Mouse (Mus musculus) liver, embryonic 14.5 days (tissue): ENCODE results near the gene Sec14l4. TPM values are rescaled to one million over a fixed set of nuclear protein-coding genes. Genes with fewer than 3 reads are reported as not detected.

Source experiments
- ATAC-seq: fragments of 200-750 bp; cut with Nextera tagmentation; 2 replicates; pipeline ENCODE4 v1.8.0; 2017; ENCODE audit warnings: moderate number of reproducible peaks, mild to moderate bottlenecking, moderate library complexity; ENCODE audit not compliant: insufficient read depth
- DNase-seq, 3 experiments: peaks; one replicate each; pipeline ENCODE4 v3.0.0-alpha.2; 2012 to 2013; ENCODE audit warnings: low read depth in 3 of 3, low spot score in 3 of 3
- H3K27ac ChIP-seq: fragments of 300-500 bp; sonication (generic); 2 replicates; pipeline ENCODE4 v1.5.1; 2014; ENCODE audit warnings: moderate library complexity, mild to moderate bottlenecking, control low read depth, inconsistent platforms
- H3K27me3 ChIP-seq: fragments of 300-500 bp; sonication (generic); 2 replicates; pipeline ENCODE4 v1.6.1; 2014; ENCODE audit warnings: mild to moderate bottlenecking, low read length, moderate library complexity; ENCODE audit not compliant: control insufficient read depth, insufficient read depth
- H3K36me3 ChIP-seq: fragments of 300-500 bp; sonication (generic); replicated peaks from 2 replicates; pipeline ENCODE4 v1.6.1; 2014; ENCODE audit warnings: low read depth; ENCODE audit not compliant: control insufficient read depth, insufficient read depth
- H3K4me1 ChIP-seq, 2 experiments: fragments of 200-500 bp in 1 of 2; fragments of 300-500 bp in 1 of 2; sonication (generic) in 1 of 2; replicated peaks; 2 replicates each; pipeline ENCODE4 v1.6.1; 2012 to 2014; ENCODE audit warnings: antibody characterized with exemption in 1 of 2, inconsistent platforms in 1 of 2, low read length in 1 of 2; ENCODE audit not compliant: control insufficient read depth in 2 of 2, insufficient read depth in 2 of 2
- H3K4me2 ChIP-seq: fragments of 300-500 bp; sonication (generic); 2 replicates; pipeline ENCODE4 v1.6.1; 2014; ENCODE audit warnings: low read depth, mild to moderate bottlenecking, control low read depth, moderate library complexity
- H3K4me3 ChIP-seq, 2 experiments: fragments of 200-500 bp in 1 of 2; fragments of 300-500 bp in 1 of 2; sonication (generic) in 1 of 2; 2 replicates each; pipeline ENCODE4 v1.5.1; 2012 to 2014; ENCODE audit warnings: low read depth in 2 of 2, low read length in 2 of 2, mild to moderate bottlenecking in 2 of 2, control low read depth in 1 of 2, inconsistent platforms in 1 of 2, moderate library complexity in 1 of 2; ENCODE audit not compliant: insufficient read depth in 1 of 2
- H3K9ac ChIP-seq: fragments of 300-500 bp; sonication (generic); replicated peaks from 2 replicates; pipeline ENCODE4 v1.6.1; 2014; ENCODE audit warnings: mild to moderate bottlenecking, control low read depth, moderate library complexity
- H3K9me3 ChIP-seq: fragments of 300-500 bp; sonication (generic); 2 replicates; pipeline ENCODE4 v1.6.1; 2016; ENCODE audit warnings: low read length, mixed read lengths; ENCODE audit not compliant: control insufficient read depth
- CTCF ChIP-seq: IDR thresholded peaks from 2 replicates; pipeline ENCODE4 v1.5.1; 2016; ENCODE audit warnings: antibody characterized with exemption, low read depth, control low read depth
- EP300 ChIP-seq: IDR thresholded peaks from 2 replicates; pipeline ENCODE4 v1.6.1; 2016; ENCODE audit warnings: antibody characterized with exemption, low read depth
- WGBS: fragments of 180-500 bp; shearing (Covaris S2); extraction: QIAGEN DNeasy Blood & Tissue Kit; methylation state at CpG from one replicate; pipeline ENCODE4 v1.1.7; 2014; ENCODE audit not compliant: insufficient replicate concordance; 5-methylcytosine and 5-hydroxymethylcytosine counted together
- polyA plus RNA-seq, 2 experiments: library from polyadenylated mRNA; depleted of rRNA in 1 of 2; stranded (reverse) in 1 of 2; unstranded in 1 of 2; fragments of >200 nt; fragmentation: Nextera tagmentation in 1 of 2; extraction: Ambion mirVana in 1 of 2; gene quantifications; 2 replicates each; pipeline versions ENCODE4 v1.2.1 to v1.2.3; 2012 to 2014

Gene Sec14l4
- polyA plus RNA-seq, 2 experiments, result 0.93 to 1.6 TPM

GRCm38 (mm10) chr11:4069664-4070063 is 38.4 kb downstream of the Sec14l4 start:
- no peak for ATAC-seq
- no peaks in the 10 kb centered on the region for H3K36me3 ChIP-seq
- no peak overlapping the region for H3K27ac ChIP-seq
- no peak overlapping the region for H3K4me2 ChIP-seq
- TF ChIP-seq EP300, result no peak
- no peak for TF ChIP-seq CTCF
- no peak for DNase-seq
- 60% methylated on average over 1 of the region's 1 CpGs for WGBS
- no peaks in the 10 kb centered on the region for H3K4me1 ChIP-seq
- no peaks in the 10 kb centered on the region for H3K9me3 ChIP-seq
- no peak overlapping the region for H3K4me3 ChIP-seq
- H3K27me3 ChIP-seq, result no peaks in the 10 kb centered on the region
- no peak overlapping the region for H3K9ac ChIP-seq

- Histone ChIP-seq H3K27ac (no peak overlapping the region), H3K4me3 (no peak overlapping the region), H3K9ac (no peak overlapping the region), H3K4me2 (no peak overlapping the region), H3K36me3 (no peaks in the 10 kb centered on the region), H3K4me1 (no peaks in the 10 kb centered on the region), H3K27me3 (no peaks in the 10 kb centered on the region), H3K9me3 (no peaks in the 10 kb centered on the region)
- DNase-seq (no peak), ATAC-seq (no peak)
- TF ChIP-seq CTCF, result no peak
- no peak for TF ChIP-seq EP300
- 14% methylated on average over 8 of the region's 8 CpGs for WGBS
Measured at GRCm38 (mm10) chr11:4076633-4077032, 45.4 kb downstream of the Sec14l4 start.

- no peak for ATAC-seq
- no peak overlapping the region for H3K4me3 ChIP-seq
- H3K9ac ChIP-seq, result no peak overlapping the region
- H3K4me1 ChIP-seq, result no peaks in the 10 kb centered on the region
- DNase-seq, result no peak
- 56% methylated on average over 7 of the region's 7 CpGs for WGBS
- H3K9me3 ChIP-seq, result no peaks in the 10 kb centered on the region
- no peaks in the 10 kb centered on the region for H3K27me3 ChIP-seq
- no peaks in the 10 kb centered on the region for H3K36me3 ChIP-seq
- H3K4me2 ChIP-seq, result no peak overlapping the region
- no peak for TF ChIP-seq CTCF
- no peak for TF ChIP-seq EP300
- no peak overlapping the region for H3K27ac ChIP-seq
Measured at GRCm38 (mm10) chr11:4078267-4078933, 47.1 kb downstream of the Sec14l4 start.

- no peaks in the 10 kb centered on the region for H3K9me3 ChIP-seq
- no peaks in the 10 kb centered on the region for H3K27me3 ChIP-seq
- TF ChIP-seq EP300 (no peak), CTCF (peak; percentile 94)
- no peaks in the 10 kb centered on the region for H3K36me3 ChIP-seq
- no peak overlapping the region for H3K4me3 ChIP-seq
- 10% methylated on average over 4 of the region's 4 CpGs for WGBS
- H3K4me2 ChIP-seq, result no peak overlapping the region
- DNase-seq (peak in 2 of 3 experiments; percentile 22), ATAC-seq (no peak)
- H3K4me1 ChIP-seq, result no peaks in the 10 kb centered on the region
- H3K9ac ChIP-seq, result no peak overlapping the region
- no peak overlapping the region for H3K27ac ChIP-seq
Measured at GRCm38 (mm10) chr11:4080219-4080618, 49.0 kb downstream of the Sec14l4 start.

GRCm38 (mm10) chr11:4083316-4084078 is 52.2 kb downstream of the Sec14l4 start:
- peak; percentile 36 to 46 (median 41) for DNase-seq
- TF ChIP-seq EP300 (no peak), CTCF (peak; percentile 87)

More at GRCm38 (mm10) chr11:4083316-4084078, 52.2 kb downstream of the Sec14l4 start:
- H3K27ac ChIP-seq, result no peak overlapping the region
- ATAC-seq, result no peak
- H3K27me3 ChIP-seq, result no peaks in the 10 kb centered on the region
- H3K9me3 ChIP-seq, result no peaks in the 10 kb centered on the region
- no peak overlapping the region for H3K4me2 ChIP-seq
- H3K9ac ChIP-seq, result no peak overlapping the region
- H3K36me3 ChIP-seq, result no peaks in the 10 kb centered on the region
- H3K4me3 ChIP-seq, result no peak overlapping the region
- WGBS, result 32% methylated on average over 5 of the region's 5 CpGs
- H3K4me1 ChIP-seq, result no peaks in the 10 kb centered on the region
